Mouse (Mus musculus) limb, embryonic 12.5 days (tissue): Measurements from ENCODE around the gene Plvap. TPM values are rescaled to one million over a fixed set of nuclear protein-coding genes. Genes with fewer than 3 reads are reported as not detected.

ENCODE experiments used
- ATAC-seq: fragments of 200-750 bp; cut with Nextera tagmentation; 2 replicates; pipeline ENCODE4 v1.8.0; 2017; ENCODE audit warnings: low read depth, moderate TSS enrichment; ENCODE audit not compliant: insufficient number of reproducible peaks, insufficient read depth, low FRiP score, low TSS enrichment
- H3K27ac ChIP-seq: fragments of 300-500 bp; sonication (generic); 2 replicates; pipeline ENCODE4 v1.5.1; 2016; ENCODE audit warnings: mild to moderate bottlenecking, moderate library complexity
- H3K27me3 ChIP-seq: fragments of 300-500 bp; sonication (generic); 2 replicates; pipeline ENCODE4 v1.6.1; 2016; ENCODE audit warnings: mild to moderate bottlenecking, moderate library complexity
- H3K36me3 ChIP-seq: fragments of 300-500 bp; sonication (generic); 2 replicates; pipeline ENCODE4 v1.6.1; 2016; ENCODE audit warnings: mild to moderate bottlenecking, moderate library complexity
- H3K4me1 ChIP-seq: fragments of 300-500 bp; sonication (generic); replicated peaks from 2 replicates; pipeline ENCODE4 v1.6.1; 2016
- H3K4me2 ChIP-seq: fragments of 300-500 bp; sonication (generic); 2 replicates; pipeline ENCODE4 v1.6.1; 2016; ENCODE audit warnings: mild to moderate bottlenecking, moderate library complexity
- H3K4me3 ChIP-seq: fragments of 300-500 bp; sonication (generic); replicated peaks from 2 replicates; pipeline ENCODE4 v1.5.1; 2016; ENCODE audit warnings: mild to moderate bottlenecking
- H3K9ac ChIP-seq: fragments of 300-500 bp; sonication (generic); replicated peaks from 2 replicates; pipeline ENCODE4 v1.6.1; 2016; ENCODE audit warnings: mild to moderate bottlenecking, moderate library complexity
- H3K9me3 ChIP-seq: fragments of 300-500 bp; sonication (generic); 2 replicates; pipeline ENCODE4 v1.6.1; 2016; ENCODE audit warnings: mild to moderate bottlenecking, moderate library complexity
- WGBS: fragments of 180-500 bp; shearing (Covaris S2); methylation state at CpG from one replicate; pipeline ENCODE4 v1.1.7; 2016; 5-methylcytosine and 5-hydroxymethylcytosine counted together
- polyA plus RNA-seq: library from polyadenylated mRNA; unstranded; fragments of >200 nt; fragmentation: Nextera tagmentation; extraction: Ambion mirVana; gene quantifications from 2 replicates; pipeline ENCODE4 v1.2.1, GENCODE M21; 2016

Gene Plvap
- polyA plus RNA-seq, 1 experiment from 2014 or later, result 62.5 TPM

GRCm38 (mm10) chr8:71485142-71486135 lies 26.1 kb downstream of the Plvap start, which contains the start of gene Ano8:
Gene Ano8 (minus strand): TSS chr8:71485963.
- peak within 1 kb of the TSS; percentile 81 for H3K27ac ChIP-seq
- peak within 1 kb of the TSS; percentile 83 for H3K4me3 ChIP-seq
- H3K9ac ChIP-seq, result peak within 1 kb of the TSS; percentile 90
- H3K36me3 ChIP-seq, result peaks cover 45% of the 10 kb centered on the region
- ATAC-seq, result peak; percentile 46
- 0 out of 2 replicates have a peak, but pooled peaks cover 3% of the 10 kb centered on the region for H3K27me3 ChIP-seq
- H3K9me3 ChIP-seq, result no peaks in the 10 kb centered on the region
- 7% methylated on average over 47 of the region's 58 CpGs for WGBS
- H3K4me2 ChIP-seq, result peak within 1 kb of the TSS; percentile 84
- H3K4me1 ChIP-seq, result peaks cover 28% of the 10 kb centered on the region

GRCm38 (mm10) chr8:71484736-71485135 lies 26.8 kb downstream of the Plvap start:
- H3K4me1 ChIP-seq, result peaks cover 24% of the 10 kb centered on the region
- H3K27ac ChIP-seq, result no peak overlapping the region
- peaks cover 45% of the 10 kb centered on the region for H3K36me3 ChIP-seq
- peak overlapping the region; percentile 84 for H3K4me2 ChIP-seq
- H3K9ac ChIP-seq, result no peak overlapping the region
- peak overlapping the region; percentile 83 for H3K4me3 ChIP-seq
- H3K27me3 ChIP-seq, result 0 out of 2 replicates have a peak, but pooled peaks cover 3% of the 10 kb centered on the region
- H3K9me3 ChIP-seq, result no peaks in the 10 kb centered on the region
- WGBS, result 95% methylated on average over 19 of the region's 19 CpGs
- ATAC-seq, result no peak

- 0 out of 2 replicates have a peak, but pooled peaks cover 3% of the 10 kb centered on the region for H3K27me3 ChIP-seq
- 44% methylated on average over 8 of the region's 8 CpGs for WGBS
- no peak overlapping the region for H3K27ac ChIP-seq
- H3K9ac ChIP-seq, result no peak overlapping the region
- H3K4me1 ChIP-seq, result peaks cover 16% of the 10 kb centered on the region
- H3K4me3 ChIP-seq, result 0 out of 2 replicates have a peak overlapping the region, but pooled peaks have one; percentile 83
- ATAC-seq, result no peak
- H3K4me2 ChIP-seq, result 0 out of 2 replicates have a peak overlapping the region, but pooled peaks have one; percentile 84
- no peaks in the 10 kb centered on the region for H3K9me3 ChIP-seq
- peaks cover 53% of the 10 kb centered on the region for H3K36me3 ChIP-seq
These were observed 27.6 kb downstream of the Plvap start for GRCm38 (mm10) chr8:71483932-71484331.

- no peak for ATAC-seq
- Histone ChIP-seq H3K4me3 (no peak overlapping the region), H3K9me3 (no peaks in the 10 kb centered on the region), H3K4me1 (peaks cover 9% of the 10 kb centered on the region), H3K27ac (no peak overlapping the region), H3K9ac (no peak overlapping the region), H3K36me3 (peaks cover 69% of the 10 kb centered on the region), H3K4me2 (no peak overlapping the region), H3K27me3 (0 out of 2 replicates have a peak, but pooled peaks cover 3% of the 10 kb centered on the region)
- 90% methylated on average over 11 of the region's 11 CpGs for WGBS
These were observed 32.6 kb downstream of the Plvap start for GRCm38 (mm10) chr8:71478943-71479342.

DNA sequence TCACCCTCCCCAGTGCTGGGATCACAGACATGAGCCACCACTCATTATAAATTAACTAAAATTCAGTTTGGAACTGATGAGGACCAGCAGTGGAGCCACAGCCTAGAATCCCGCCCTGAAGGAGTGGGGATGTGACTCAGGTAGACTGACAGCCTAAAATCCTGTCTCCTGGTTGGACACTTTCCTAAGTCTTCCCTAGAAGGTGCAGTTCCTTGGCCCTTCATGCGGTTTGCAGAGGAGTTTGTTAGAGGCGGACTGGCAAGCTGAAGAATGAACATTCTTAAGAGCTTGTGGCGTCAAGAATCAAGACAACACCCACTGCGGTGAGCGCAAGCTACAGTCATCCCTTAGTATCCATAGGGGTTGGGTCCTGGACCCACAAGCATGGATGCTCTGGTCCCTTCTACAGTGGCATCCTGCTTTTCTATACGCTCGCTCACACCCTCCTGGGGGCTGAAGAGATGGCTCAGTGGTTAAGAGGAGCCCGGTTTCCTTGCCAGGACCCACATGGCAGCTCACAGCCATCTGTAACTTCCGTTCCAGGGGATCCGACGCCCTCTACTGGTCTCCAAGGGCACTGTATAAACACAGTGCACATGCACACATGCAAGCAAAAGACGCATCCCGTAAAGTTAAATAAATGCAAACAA lies 34.2 kb downstream of the Plvap start:
- WGBS, result 47% methylated on average over 14 of the region's 14 CpGs
- Histone ChIP-seq H3K4me2 (peak overlapping the region; percentile 85), H3K9ac (peak overlapping the region; percentile 77; the same call in 1 of the 2 replicates), H3K4me3 (peak overlapping the region; percentile 64), H3K4me1 (peaks cover 9% of the 10 kb centered on the region), H3K27me3 (0 out of 2 replicates have a peak, but pooled peaks cover 3% of the 10 kb centered on the region), H3K9me3 (no peaks in the 10 kb centered on the region), H3K27ac (peak overlapping the region; percentile 79; the same call in 1 of the 2 replicates), H3K36me3 (peaks cover 71% of the 10 kb centered on the region)
- ATAC-seq, result no peak

- peak overlapping the region; percentile 85 for H3K4me2 ChIP-seq
- H3K9ac ChIP-seq, result peak overlapping the region; percentile 77
- H3K9me3 ChIP-seq, result no peaks in the 10 kb centered on the region
- peak overlapping the region; percentile 79 for H3K27ac ChIP-seq
- H3K4me1 ChIP-seq, result peaks cover 9% of the 10 kb centered on the region
- 0 out of 2 replicates have a peak, but pooled peaks cover 3% of the 10 kb centered on the region for H3K27me3 ChIP-seq
- peak overlapping the region; percentile 64 for H3K4me3 ChIP-seq
- ATAC-seq, result peak; percentile 21
- under 1% methylated on average over 89 of the region's 121 CpGs for WGBS
- peaks cover 71% of the 10 kb centered on the region for H3K36me3 ChIP-seq
These were observed 35.2 kb downstream of the Plvap start for GRCm38 (mm10) chr8:71476099-71476940.

GRCm38 (mm10) chr8:71475702-71476075 lies 35.9 kb downstream of the Plvap start:
- peak overlapping the region; percentile 79; the same call in 1 of the 2 replicates for H3K27ac ChIP-seq
- no peaks in the 10 kb centered on the region for H3K27me3 ChIP-seq
- peak overlapping the region; percentile 77 for H3K9ac ChIP-seq
- peak overlapping the region; percentile 85 for H3K4me2 ChIP-seq
- H3K4me1 ChIP-seq, result peaks cover 9% of the 10 kb centered on the region
- 21% methylated on average over 4 of the region's 4 CpGs for WGBS
- peak overlapping the region; percentile 64 for H3K4me3 ChIP-seq
- peak; percentile 11; the same call in 1 of the 2 replicates for ATAC-seq
- H3K9me3 ChIP-seq, result no peaks in the 10 kb centered on the region
- peaks cover 71% of the 10 kb centered on the region for H3K36me3 ChIP-seq

DNA sequence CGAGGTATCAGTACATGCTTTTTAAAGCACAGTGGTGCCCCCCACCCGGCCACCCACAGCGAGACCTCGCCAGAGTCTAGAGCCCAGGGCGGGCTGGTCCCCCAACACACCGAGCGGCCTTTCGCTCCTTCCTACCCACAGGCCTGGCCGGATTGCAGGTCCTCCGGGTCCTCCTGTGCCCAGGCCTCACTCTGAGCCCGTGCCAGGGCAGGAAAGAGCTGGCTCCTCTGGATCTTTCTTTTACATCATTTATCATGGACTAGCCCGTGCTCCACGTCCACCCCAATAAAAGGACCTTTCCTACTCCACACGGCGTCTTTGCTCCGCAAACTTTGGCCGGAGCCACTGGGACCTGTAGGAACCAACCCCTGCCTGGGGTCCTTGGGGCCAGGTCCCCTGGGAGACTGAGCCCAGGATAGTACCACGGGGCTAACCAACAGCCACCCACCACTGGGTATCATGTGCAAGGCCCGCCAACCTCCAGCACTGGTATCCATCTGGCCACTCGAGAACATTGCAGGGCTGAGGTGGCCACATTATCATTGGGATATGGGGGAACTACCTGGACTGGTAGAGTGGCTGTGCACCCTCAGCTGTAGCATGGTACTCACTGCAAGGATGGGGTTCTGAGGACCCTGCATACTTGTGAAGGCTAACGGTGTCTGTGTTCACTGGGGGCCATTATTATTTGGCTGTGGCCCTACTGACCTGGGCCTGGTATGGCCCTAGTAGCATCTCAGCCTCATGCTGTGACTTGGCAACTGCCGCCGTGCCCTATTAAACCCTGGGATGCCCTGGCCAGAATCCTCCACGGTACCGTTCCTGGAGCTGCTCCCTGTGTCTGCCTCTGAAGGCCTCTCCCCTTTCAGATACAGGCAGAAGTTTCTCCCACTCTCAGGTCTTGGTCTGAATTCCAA lies 36.5 kb downstream of the Plvap start:
- no peak overlapping the region for H3K4me3 ChIP-seq
- peaks cover 67% of the 10 kb centered on the region for H3K36me3 ChIP-seq
- peak overlapping the region; percentile 85; the same call in 1 of the 2 replicates for H3K4me2 ChIP-seq
- 87% methylated on average over 25 of the region's 25 CpGs for WGBS
- no peak for ATAC-seq
- H3K9me3 ChIP-seq, result no peaks in the 10 kb centered on the region
- H3K27ac ChIP-seq, result no peak overlapping the region
- peaks cover 12% of the 10 kb centered on the region for H3K4me1 ChIP-seq
- H3K9ac ChIP-seq, result peak overlapping the region; percentile 77; the same call in 1 of the 2 replicates
- no peaks in the 10 kb centered on the region for H3K27me3 ChIP-seq

- Histone ChIP-seq H3K36me3 (peaks cover 60% of the 10 kb centered on the region), H3K4me2 (no peak overlapping the region), H3K4me1 (peaks cover 19% of the 10 kb centered on the region), H3K27ac (no peak overlapping the region), H3K27me3 (no peaks in the 10 kb centered on the region), H3K9me3 (no peaks in the 10 kb centered on the region), H3K4me3 (no peak overlapping the region), H3K9ac (no peak overlapping the region)
- no peak for ATAC-seq
- 98% methylated on average over 18 of the region's 18 CpGs for WGBS
These were observed 37.2 kb downstream of the Plvap start for GRCm38 (mm10) chr8:71474344-71474743.
